Mouse (Mus musculus) liver, embryonic 16.5 days (tissue): Measurements from ENCODE around the gene Gm867. TPM values are rescaled to one million over a fixed set of nuclear protein-coding genes. Genes with fewer than 3 reads are reported as not detected.

Source experiments
- ATAC-seq: fragments of 200-750 bp; cut with Nextera tagmentation; 2 replicates; pipeline ENCODE4 v1.8.0; 2017; ENCODE audit warnings: low read depth, mild to moderate bottlenecking, moderate number of reproducible peaks, moderate library complexity
- H3K27ac ChIP-seq: fragments of 300-500 bp; sonication (generic); 2 replicates; pipeline ENCODE4 v1.5.1; 2014; ENCODE audit warnings: mild to moderate bottlenecking, low read length
- H3K27me3 ChIP-seq: fragments of 300-500 bp; sonication (generic); 2 replicates; pipeline ENCODE4 v1.6.1; 2014; ENCODE audit warnings: low read depth, low read length, mixed read lengths; ENCODE audit not compliant: control insufficient read depth, insufficient read depth
- H3K36me3 ChIP-seq: fragments of 300-500 bp; sonication (generic); 2 replicates; pipeline ENCODE4 v1.6.1; 2014; ENCODE audit warnings: mild to moderate bottlenecking; ENCODE audit not compliant: control insufficient read depth, insufficient read depth
- H3K4me1 ChIP-seq: fragments of 300-500 bp; sonication (generic); 2 replicates; pipeline ENCODE4 v1.6.1; 2014; ENCODE audit warnings: low read depth, low read length, mixed read lengths; ENCODE audit not compliant: control insufficient read depth
- H3K4me2 ChIP-seq: fragments of 300-500 bp; sonication (generic); 2 replicates; pipeline ENCODE4 v1.6.1; 2014; ENCODE audit warnings: low read depth, low read length, mixed read lengths
- H3K4me3 ChIP-seq: fragments of 300-500 bp; sonication (generic); 2 replicates; pipeline ENCODE4 v1.5.1; 2014; ENCODE audit warnings: low read depth, mild to moderate bottlenecking, low read length
- H3K9ac ChIP-seq: fragments of 300-500 bp; sonication (generic); 2 replicates; pipeline ENCODE4 v1.6.1; 2014; ENCODE audit warnings: low read depth, low read length
- H3K9me3 ChIP-seq: fragments of 300-500 bp; sonication (generic); replicated peaks from 2 replicates; pipeline ENCODE4 v1.6.1; 2016; ENCODE audit warnings: low read length; ENCODE audit not compliant: control insufficient read depth
- WGBS: fragments of 180-500 bp; shearing (Covaris S2); extraction: QIAGEN DNeasy Blood & Tissue Kit; methylation state at CpG from one replicate; pipeline ENCODE4 v1.1.7; 2014; ENCODE audit not compliant: insufficient replicate concordance; 5-methylcytosine and 5-hydroxymethylcytosine counted together
- polyA plus RNA-seq: library from polyadenylated mRNA; unstranded; fragments of >200 nt; fragmentation: Nextera tagmentation; extraction: Ambion mirVana; gene quantifications from 2 replicates; pipeline ENCODE4 v1.2.1, GENCODE M21; 2015

The Gm867 gene
- 24.3 and 26.4 TPM in 2 replicates for polyA plus RNA-seq

- H3K27me3 ChIP-seq = no peaks in the 10 kb centered on the region
- H3K9ac ChIP-seq = peak within 1 kb of the TSS; percentile 75
- no peak for ATAC-seq
- peak within 1 kb of the TSS; percentile 84 for H3K4me3 ChIP-seq
- 83% methylated on average over 5 of the region's 5 CpGs for WGBS
- peak within 1 kb of the TSS; percentile 52 for H3K4me2 ChIP-seq
- H3K36me3 ChIP-seq = peaks cover 8% of the 10 kb centered on the region; the same call in 1 of the 2 replicates
- peaks cover 38% of the 10 kb centered on the region for H3K4me1 ChIP-seq
- H3K9me3 ChIP-seq = no peaks in the 10 kb centered on the region
- peak within 1 kb of the TSS; percentile 87 for H3K27ac ChIP-seq
These were observed at the start of gene Gm867 for GRCm38 (mm10) chr10:75940520-75940919. Gm867 (minus strand) TSS chr10:75940672.

DNA sequence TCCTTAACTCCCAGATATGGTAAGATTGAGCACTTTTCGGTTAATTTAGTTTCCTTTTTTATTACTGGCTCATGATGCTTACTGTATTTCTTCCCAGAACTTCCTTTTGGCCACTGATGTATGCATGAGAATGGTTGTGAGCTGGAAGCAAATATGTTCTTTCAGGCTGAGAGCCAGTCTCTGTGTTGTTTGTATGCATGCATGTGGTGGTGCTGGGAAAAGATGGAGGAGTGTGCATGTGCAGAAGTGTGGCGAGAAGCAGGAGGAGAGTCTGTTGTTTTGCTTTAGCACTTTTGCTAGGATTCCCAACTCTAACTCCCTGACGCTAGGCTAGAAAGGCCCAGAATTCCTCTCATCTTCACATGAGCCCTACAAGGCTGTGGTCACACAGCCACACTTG lies 39.0 kb upstream of the Gm867 start:
- H3K9me3 ChIP-seq = no peaks in the 10 kb centered on the region
- no peak overlapping the region for H3K9ac ChIP-seq
- H3K27ac ChIP-seq = no peak overlapping the region
- H3K4me2 ChIP-seq = no peak overlapping the region
- H3K4me1 ChIP-seq = peaks cover 2% of the 10 kb centered on the region; the same call in 1 of the 2 replicates
- 71% methylated on average over 3 of the region's 3 CpGs for WGBS
- ATAC-seq = no peak
- no peak overlapping the region for H3K4me3 ChIP-seq
- H3K27me3 ChIP-seq = no peaks in the 10 kb centered on the region
- H3K36me3 ChIP-seq = no peaks in the 10 kb centered on the region

- Histone ChIP-seq H3K4me2 (no peak overlapping the region), H3K4me3 (no peak overlapping the region), H3K36me3 (no peaks in the 10 kb centered on the region), H3K27ac (no peak overlapping the region), H3K9me3 (no peaks in the 10 kb centered on the region), H3K27me3 (no peaks in the 10 kb centered on the region), H3K4me1 (peaks cover 2% of the 10 kb centered on the region; the same call in 1 of the 2 replicates), H3K9ac (no peak overlapping the region)
- 67% methylated on average over 5 of the region's 5 CpGs for WGBS
- no peak for ATAC-seq
These were observed 38.3 kb upstream of the Gm867 start for GRCm38 (mm10) chr10:75978835-75979157.

DNA sequence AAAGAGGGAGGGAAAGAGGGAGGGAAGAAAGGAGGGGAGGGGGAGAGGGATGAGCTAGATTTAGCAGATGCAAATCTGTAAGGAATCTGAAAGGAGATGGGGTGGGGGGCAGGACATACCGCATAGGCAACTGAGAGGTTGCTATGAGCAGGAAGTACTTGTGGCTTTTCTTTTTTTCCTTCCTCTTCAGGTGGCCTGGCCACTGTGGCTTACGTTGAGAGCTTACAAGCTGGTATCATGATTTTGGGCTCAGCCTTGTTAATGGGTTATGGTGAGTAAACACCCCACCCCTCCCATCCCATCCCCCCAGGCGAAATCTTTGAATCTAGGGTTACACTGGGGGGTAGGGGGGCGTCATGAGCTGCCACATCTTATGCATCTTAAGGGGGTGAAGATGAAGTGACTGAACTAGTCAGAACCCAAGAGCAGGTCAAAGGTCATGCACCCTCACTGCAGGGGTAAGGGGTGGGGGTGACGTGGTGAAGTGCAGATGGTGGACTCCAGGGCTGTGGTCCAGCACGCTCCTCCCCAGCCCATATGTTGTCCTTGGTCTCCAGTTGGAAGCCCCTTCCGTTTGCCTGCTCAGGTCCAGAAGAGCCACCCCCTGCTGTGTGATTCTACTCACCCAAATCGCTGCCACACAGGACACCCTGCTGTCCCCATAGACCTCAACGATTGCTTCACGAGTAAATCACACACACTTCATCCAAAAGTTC lies 37.8 kb upstream of the Gm867 start:
- H3K36me3 ChIP-seq = no peaks in the 10 kb centered on the region
- H3K9ac ChIP-seq = no peak overlapping the region
- H3K27me3 ChIP-seq = no peaks in the 10 kb centered on the region
- 30% methylated on average over 10 of the region's 10 CpGs for WGBS
- H3K4me2 ChIP-seq = no peak overlapping the region
- ATAC-seq = no peak
- H3K9me3 ChIP-seq = no peaks in the 10 kb centered on the region
- no peak overlapping the region for H3K27ac ChIP-seq
- H3K4me1 ChIP-seq = peaks cover 2% of the 10 kb centered on the region; the same call in 1 of the 2 replicates
- H3K4me3 ChIP-seq = no peak overlapping the region

- H3K4me3 ChIP-seq = no peak overlapping the region
- no peak overlapping the region for H3K4me2 ChIP-seq
- 59% methylated on average over 5 of the region's 5 CpGs for WGBS
- H3K27me3 ChIP-seq = no peaks in the 10 kb centered on the region
- H3K36me3 ChIP-seq = no peaks in the 10 kb centered on the region
- peaks cover 2% of the 10 kb centered on the region; the same call in 1 of the 2 replicates for H3K4me1 ChIP-seq
- no peak for ATAC-seq
- H3K27ac ChIP-seq = no peak overlapping the region
- H3K9ac ChIP-seq = no peak overlapping the region
- H3K9me3 ChIP-seq = no peaks in the 10 kb centered on the region; the same call in 1 of the 2 replicates
These were observed 34.7 kb upstream of the Gm867 start for GRCm38 (mm10) chr10:75975216-75975615.

DNA sequence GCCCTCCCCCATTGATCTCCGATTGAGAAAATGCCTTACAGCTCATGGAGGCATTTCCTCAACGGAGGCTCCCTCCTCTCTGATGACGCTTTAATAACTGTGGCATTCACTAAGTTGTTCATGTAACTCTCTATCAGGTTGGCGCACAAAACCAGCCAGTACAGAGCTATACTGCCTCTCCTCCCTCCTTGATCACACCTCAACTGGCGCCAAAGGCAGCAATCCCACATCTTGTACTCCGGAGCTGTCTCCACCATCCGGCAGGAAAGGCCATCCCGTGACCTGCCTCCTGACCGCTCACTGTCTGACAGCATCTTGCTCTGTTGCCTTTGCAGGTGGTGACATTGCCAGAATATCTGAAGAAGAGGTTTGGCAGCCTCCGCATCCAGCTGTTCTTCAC lies 33.4 kb upstream of the Gm867 start:
- no peak overlapping the region for H3K4me2 ChIP-seq
- no peak for ATAC-seq
- H3K4me3 ChIP-seq = no peak overlapping the region
- H3K9ac ChIP-seq = no peak overlapping the region
- 77% methylated on average over 10 of the region's 10 CpGs for WGBS
- H3K27ac ChIP-seq = no peak overlapping the region
- no peaks in the 10 kb centered on the region for H3K36me3 ChIP-seq
- H3K4me1 ChIP-seq = peaks cover 2% of the 10 kb centered on the region; the same call in 1 of the 2 replicates
- no peaks in the 10 kb centered on the region; the same call in 1 of the 2 replicates for H3K9me3 ChIP-seq
- H3K27me3 ChIP-seq = no peaks in the 10 kb centered on the region

DNA sequence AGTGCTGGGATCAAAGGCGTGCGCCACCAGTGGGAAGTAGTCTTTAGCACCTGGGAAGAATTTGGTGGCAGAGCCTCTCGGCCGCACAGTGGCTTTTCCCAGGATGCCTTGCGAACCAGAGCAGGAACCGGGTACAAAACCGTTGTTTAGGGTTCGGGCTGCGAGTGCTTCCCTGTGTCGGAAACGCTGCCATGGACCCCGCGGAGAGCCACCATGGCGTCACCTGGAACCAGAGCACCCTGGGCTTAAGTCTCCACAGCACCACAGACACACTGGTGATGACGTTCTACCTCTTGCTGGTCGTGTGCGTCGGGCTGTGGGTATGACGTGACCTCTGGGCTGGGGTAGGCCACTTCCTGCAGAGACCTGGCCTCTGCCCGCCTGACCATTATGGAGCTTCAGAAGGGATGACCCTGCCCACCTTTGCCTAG lies 13.9 kb upstream of the Gm867 start, which contains the start of gene Gm5134:
Gm5134 (plus strand) TSS at position 134 of the 431 bp plus-strand sequence.
- peak within 1 kb of the TSS; percentile 58 for H3K4me2 ChIP-seq
- H3K4me3 ChIP-seq = peak within 1 kb of the TSS; percentile 43
- peaks cover 22% of the 10 kb centered on the region for H3K27me3 ChIP-seq
- H3K36me3 ChIP-seq = no peaks in the 10 kb centered on the region
- H3K9ac ChIP-seq = peak within 1 kb of the TSS; percentile 33; the same call in 1 of the 2 replicates
- WGBS = 26% methylated on average over 20 of the region's 20 CpGs
- peak; percentile 16; the same call in 1 of the 2 replicates for ATAC-seq
- H3K4me1 ChIP-seq = peaks cover 5% of the 10 kb centered on the region
- H3K27ac ChIP-seq = no peak within 1 kb of the TSS
- no peaks in the 10 kb centered on the region for H3K9me3 ChIP-seq

GRCm38 (mm10) chr10:75951424-75952050 lies 11.1 kb upstream of the Gm867 start:
- ATAC-seq = no peak
- H3K36me3 ChIP-seq = no peaks in the 10 kb centered on the region
- H3K9me3 ChIP-seq = no peaks in the 10 kb centered on the region
- H3K27me3 ChIP-seq = peaks cover 25% of the 10 kb centered on the region
- peak overlapping the region; percentile 62 for H3K4me2 ChIP-seq
- H3K27ac ChIP-seq = no peak overlapping the region
- WGBS = 3% methylated on average over 13 of the region's 13 CpGs
- peaks cover 5% of the 10 kb centered on the region for H3K4me1 ChIP-seq
- no peak overlapping the region for H3K9ac ChIP-seq
- peak overlapping the region; percentile 53 for H3K4me3 ChIP-seq

DNA sequence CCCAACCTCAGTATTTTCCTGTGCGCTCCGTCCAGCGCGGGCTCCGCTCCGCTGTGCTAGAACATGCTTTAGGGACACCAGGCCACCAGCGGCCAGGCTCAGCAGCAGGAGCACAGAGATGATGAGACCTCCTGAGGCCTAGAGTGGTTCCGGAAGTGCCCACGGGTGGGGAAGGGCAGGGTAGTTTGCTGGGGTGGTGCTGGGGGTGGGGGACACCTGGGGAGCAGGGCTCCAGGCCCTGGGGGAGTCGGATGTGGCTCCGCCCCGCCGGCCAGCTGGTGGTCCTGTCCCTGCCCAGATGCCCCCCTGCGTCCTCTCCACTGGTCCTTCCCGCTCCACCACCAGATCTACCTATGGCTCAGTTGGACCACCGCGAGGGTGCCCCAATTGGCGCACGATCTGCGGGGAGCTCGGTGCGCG lies 10.3 kb upstream of the Gm867 start:
- Histone ChIP-seq H3K4me1 (peaks cover 5% of the 10 kb centered on the region), H3K9me3 (no peaks in the 10 kb centered on the region), H3K9ac (no peak overlapping the region), H3K4me2 (peak overlapping the region; percentile 62), H3K27ac (no peak overlapping the region), H3K27me3 (peaks cover 25% of the 10 kb centered on the region), H3K36me3 (no peaks in the 10 kb centered on the region), H3K4me3 (peak overlapping the region; percentile 53)
- WGBS = 8% methylated on average over 23 of the region's 23 CpGs
- ATAC-seq = peak; percentile 52
